Mouse (Mus musculus): ENCODE measurements at regions not wholly inside any gene's neighbourhood (a gene's known extent, or its start where the extent isn't known, plus 50 kb on each side); places are given as distances from the start of the nearest gene placed in this dataset.

GRCm38 (mm10) chr2:78205125-78205524 lies 258.9 kb upstream of the Cwc22 start:
- no peaks in the 10 kb centered on the region for H3K9me3 ChIP-seq (replicated peaks; ENCODE audit: control insufficient read depth, low read length)
- no peak overlapping the region for H3K4me2 ChIP-seq
- no peak overlapping the region for H3K4me3 ChIP-seq (ENCODE audit: low read depth, low read length)
- 79% methylated on average over 5 of the region's 5 CpGs for WGBS (ENCODE audit: insufficient replicate concordance)
- no peak overlapping the region for H3K27ac ChIP-seq (ENCODE audit: low read depth, low read length)
- H3K4me1 ChIP-seq (ENCODE audit: control insufficient read depth, insufficient read depth, low read length): no peaks in the 10 kb centered on the region
- ATAC-seq (replicated peaks; ENCODE audit: insufficient number of reproducible peaks, low FRiP score, low TSS enrichment): no peak
- no peak overlapping the region for H3K9ac ChIP-seq (ENCODE audit: low read depth, low read length)
- no peaks in the 10 kb centered on the region for H3K27me3 ChIP-seq (ENCODE audit: control insufficient read depth, insufficient read depth, low read length)
- no peaks in the 10 kb centered on the region for H3K36me3 ChIP-seq (ENCODE audit: control insufficient read depth, insufficient read depth, low read length)

- Histone ChIP-seq H3K36me3 (ENCODE audit: control insufficient read depth, insufficient read depth, low read length) (no peaks in the 10 kb centered on the region), H3K4me2 (no peak overlapping the region), H3K9ac (ENCODE audit: low read depth, low read length) (no peak overlapping the region), H3K9me3 (replicated peaks; ENCODE audit: control insufficient read depth, low read length) (no peaks in the 10 kb centered on the region), H3K4me1 (ENCODE audit: control insufficient read depth, insufficient read depth, low read length) (no peaks in the 10 kb centered on the region), H3K4me3 (ENCODE audit: low read depth, low read length) (no peak overlapping the region), H3K27ac (ENCODE audit: low read depth, low read length) (no peak overlapping the region), H3K27me3 (ENCODE audit: control insufficient read depth, insufficient read depth, low read length) (no peaks in the 10 kb centered on the region)
- 75% methylated on average over 4 of the region's 4 CpGs for WGBS (ENCODE audit: insufficient replicate concordance)
- ATAC-seq (replicated peaks; ENCODE audit: insufficient number of reproducible peaks, low FRiP score, low TSS enrichment): no peak
These were observed 249.8 kb upstream of the Cwc22 start for GRCm38 (mm10) chr2:78196006-78196405.

- no peaks in the 10 kb centered on the region for H3K27me3 ChIP-seq (ENCODE audit: control insufficient read depth, insufficient read depth, low read length)
- ATAC-seq (replicated peaks; ENCODE audit: insufficient number of reproducible peaks, low FRiP score, low TSS enrichment): no peak
- no peak overlapping the region for H3K27ac ChIP-seq (ENCODE audit: low read depth, low read length)
- H3K9me3 ChIP-seq (replicated peaks; ENCODE audit: control insufficient read depth, low read length): no peaks in the 10 kb centered on the region
- H3K9ac ChIP-seq (ENCODE audit: low read depth, low read length): no peak overlapping the region
- H3K4me2 ChIP-seq: no peak overlapping the region
- no peaks in the 10 kb centered on the region for H3K36me3 ChIP-seq (ENCODE audit: control insufficient read depth, insufficient read depth, low read length)
- H3K4me1 ChIP-seq (ENCODE audit: control insufficient read depth, insufficient read depth, low read length): no peaks in the 10 kb centered on the region
- no peak overlapping the region for H3K4me3 ChIP-seq (ENCODE audit: low read depth, low read length)
- 0% methylated on average over 1 of the region's 1 CpGs for WGBS (ENCODE audit: insufficient replicate concordance)
These were observed 243.4 kb upstream of the Cwc22 start for GRCm38 (mm10) chr2:78189620-78190019.

- H3K4me1 ChIP-seq (ENCODE audit: control insufficient read depth, insufficient read depth, low read length): no peaks in the 10 kb centered on the region
- H3K27ac ChIP-seq (ENCODE audit: low read depth, low read length): no peak overlapping the region
- H3K4me2 ChIP-seq: no peak overlapping the region
- H3K9ac ChIP-seq (ENCODE audit: low read depth, low read length): no peak overlapping the region
- 52% methylated on average over 1 of the region's 1 CpGs for WGBS (ENCODE audit: insufficient replicate concordance)
- H3K27me3 ChIP-seq (ENCODE audit: control insufficient read depth, insufficient read depth, low read length): no peaks in the 10 kb centered on the region
- H3K9me3 ChIP-seq (replicated peaks; ENCODE audit: control insufficient read depth, low read length): no peaks in the 10 kb centered on the region
- ATAC-seq (replicated peaks; ENCODE audit: insufficient number of reproducible peaks, low FRiP score, low TSS enrichment): no peak
- no peak overlapping the region for H3K4me3 ChIP-seq (ENCODE audit: low read depth, low read length)
- no peaks in the 10 kb centered on the region for H3K36me3 ChIP-seq (ENCODE audit: control insufficient read depth, insufficient read depth, low read length)
These were observed 238.8 kb upstream of the Cwc22 start for GRCm38 (mm10) chr2:78184950-78185349.

GRCm38 (mm10) chr2:78173784-78174183 lies 227.6 kb upstream of the Cwc22 start:
- no peaks in the 10 kb centered on the region for H3K36me3 ChIP-seq (ENCODE audit: control insufficient read depth, insufficient read depth, low read length)
- no peaks in the 10 kb centered on the region for H3K9me3 ChIP-seq (replicated peaks; ENCODE audit: control insufficient read depth, low read length)
- no peaks in the 10 kb centered on the region for H3K27me3 ChIP-seq (ENCODE audit: control insufficient read depth, insufficient read depth, low read length)
- H3K9ac ChIP-seq (ENCODE audit: low read depth, low read length): no peak overlapping the region
- no peak overlapping the region for H3K27ac ChIP-seq (ENCODE audit: low read depth, low read length)
- ATAC-seq (replicated peaks; ENCODE audit: insufficient number of reproducible peaks, low FRiP score, low TSS enrichment): no peak
- 64% methylated on average over 4 of the region's 4 CpGs for WGBS (ENCODE audit: insufficient replicate concordance)
- H3K4me3 ChIP-seq (ENCODE audit: low read depth, low read length): no peak overlapping the region
- H3K4me1 ChIP-seq (ENCODE audit: control insufficient read depth, insufficient read depth, low read length): no peaks in the 10 kb centered on the region
- no peak overlapping the region for H3K4me2 ChIP-seq

GRCm38 (mm10) chr2:78172819-78173218 lies 226.6 kb upstream of the Cwc22 start:
- Histone ChIP-seq H3K9me3 (replicated peaks; ENCODE audit: control insufficient read depth, low read length) (no peaks in the 10 kb centered on the region), H3K36me3 (ENCODE audit: control insufficient read depth, insufficient read depth, low read length) (no peaks in the 10 kb centered on the region), H3K27me3 (ENCODE audit: control insufficient read depth, insufficient read depth, low read length) (no peaks in the 10 kb centered on the region), H3K4me2 (no peak overlapping the region), H3K4me3 (ENCODE audit: low read depth, low read length) (no peak overlapping the region), H3K9ac (ENCODE audit: low read depth, low read length) (no peak overlapping the region), H3K4me1 (ENCODE audit: control insufficient read depth, insufficient read depth, low read length) (no peaks in the 10 kb centered on the region), H3K27ac (ENCODE audit: low read depth, low read length) (no peak overlapping the region)
- 49% methylated on average over 4 of the region's 4 CpGs for WGBS (ENCODE audit: insufficient replicate concordance)
- ATAC-seq (replicated peaks; ENCODE audit: insufficient number of reproducible peaks, low FRiP score, low TSS enrichment): no peak

GRCm38 (mm10) chr2:78170162-78170747 lies 224.1 kb upstream of the Cwc22 start:
- 77% methylated on average over 6 of the region's 6 CpGs for WGBS (ENCODE audit: insufficient replicate concordance)
- no peaks in the 10 kb centered on the region for H3K36me3 ChIP-seq (ENCODE audit: control insufficient read depth, insufficient read depth, low read length)
- H3K9ac ChIP-seq (ENCODE audit: low read depth, low read length): no peak overlapping the region
- H3K4me2 ChIP-seq: no peak overlapping the region
- no peak overlapping the region for H3K4me3 ChIP-seq (ENCODE audit: low read depth, low read length)
- ATAC-seq (replicated peaks; ENCODE audit: insufficient number of reproducible peaks, low FRiP score, low TSS enrichment): no peak
- H3K4me1 ChIP-seq (ENCODE audit: control insufficient read depth, insufficient read depth, low read length): no peaks in the 10 kb centered on the region
- no peaks in the 10 kb centered on the region for H3K9me3 ChIP-seq (replicated peaks; ENCODE audit: control insufficient read depth, low read length)
- H3K27ac ChIP-seq (ENCODE audit: low read depth, low read length): no peak overlapping the region
- H3K27me3 ChIP-seq (ENCODE audit: control insufficient read depth, insufficient read depth, low read length): no peaks in the 10 kb centered on the region

GRCm38 (mm10) chr2:78165429-78165828 lies 219.3 kb upstream of the Cwc22 start:
- Histone ChIP-seq H3K27me3 (ENCODE audit: control insufficient read depth, insufficient read depth, low read length) (no peaks in the 10 kb centered on the region), H3K27ac (ENCODE audit: low read depth, low read length) (no peak overlapping the region), H3K4me2 (no peak overlapping the region), H3K4me1 (ENCODE audit: control insufficient read depth, insufficient read depth, low read length) (no peaks in the 10 kb centered on the region), H3K4me3 (ENCODE audit: low read depth, low read length) (no peak overlapping the region), H3K9ac (ENCODE audit: low read depth, low read length) (no peak overlapping the region), H3K36me3 (ENCODE audit: control insufficient read depth, insufficient read depth, low read length) (no peaks in the 10 kb centered on the region), H3K9me3 (replicated peaks; ENCODE audit: control insufficient read depth, low read length) (no peaks in the 10 kb centered on the region)
- no peak for ATAC-seq (replicated peaks; ENCODE audit: insufficient number of reproducible peaks, low FRiP score, low TSS enrichment)
- WGBS (ENCODE audit: insufficient replicate concordance): 73% methylated on average over 13 of the region's 13 CpGs

- no peak for ATAC-seq (replicated peaks; ENCODE audit: insufficient number of reproducible peaks, low FRiP score, low TSS enrichment)
- Histone ChIP-seq H3K9me3 (replicated peaks; ENCODE audit: control insufficient read depth, low read length) (no peaks in the 10 kb centered on the region), H3K4me1 (ENCODE audit: control insufficient read depth, insufficient read depth, low read length) (no peaks in the 10 kb centered on the region), H3K4me2 (no peak overlapping the region), H3K27me3 (ENCODE audit: control insufficient read depth, insufficient read depth, low read length) (no peaks in the 10 kb centered on the region), H3K9ac (ENCODE audit: low read depth, low read length) (no peak overlapping the region), H3K27ac (ENCODE audit: low read depth, low read length) (no peak overlapping the region), H3K36me3 (ENCODE audit: control insufficient read depth, insufficient read depth, low read length) (no peaks in the 10 kb centered on the region), H3K4me3 (ENCODE audit: low read depth, low read length) (no peak overlapping the region)
- WGBS (ENCODE audit: insufficient replicate concordance): 45% methylated on average over 3 of the region's 3 CpGs
These were observed 213.8 kb upstream of the Cwc22 start for GRCm38 (mm10) chr2:78159877-78160485.

Measured in heart, embryonic 11.5 days (tissue).